Mouse (Mus musculus): ENCODE measurements at regions not wholly inside any gene's neighbourhood (a gene's known extent, or its start where the extent isn't known, plus 50 kb on each side); places are given as distances from the start of the nearest gene placed in this dataset. TPM values are rescaled to one million over a fixed set of nuclear protein-coding genes. Genes with fewer than 3 reads are reported as not detected.
A peak's percentile ranks its signal among the peaks of the same experiment; 100 is the strongest.

GRCm38 (mm10) chr13:69439486-69439885 is 94.1 kb upstream of the Nsun2 start:
- no peaks in the 10 kb centered on the region for H3K4me1 ChIP-seq (ENCODE audit: control insufficient read depth, insufficient read depth, low read length)
- no peaks in the 10 kb centered on the region for H3K9me3 ChIP-seq (ENCODE audit: control insufficient read depth, low read length)
- no peaks in the 10 kb centered on the region for H3K36me3 ChIP-seq (ENCODE audit: control insufficient read depth, insufficient read depth, low read length)
- no peak overlapping the region for H3K27ac ChIP-seq (ENCODE audit: low read depth, low read length)
- no peak overlapping the region for H3K4me2 ChIP-seq (ENCODE audit: low read depth, low read length)
- 95% methylated on average over 9 of the region's 9 CpGs for WGBS
- no peak overlapping the region for H3K4me3 ChIP-seq (ENCODE audit: low read depth, low read length)
- no peaks in the 10 kb centered on the region for H3K27me3 ChIP-seq (ENCODE audit: control insufficient read depth, insufficient read depth, low read length)
- H3K9ac ChIP-seq (replicated peaks; ENCODE audit: low read depth, low read length): no peak overlapping the region
- no peak for ATAC-seq (ENCODE audit: low read depth)

- Histone ChIP-seq H3K4me3 (ENCODE audit: low read depth, low read length) (no peak overlapping the region), H3K27me3 (ENCODE audit: control insufficient read depth, insufficient read depth, low read length) (no peaks in the 10 kb centered on the region), H3K4me2 (ENCODE audit: low read depth, low read length) (no peak overlapping the region), H3K9me3 (ENCODE audit: control insufficient read depth, low read length) (no peaks in the 10 kb centered on the region), H3K9ac (replicated peaks; ENCODE audit: low read depth, low read length) (no peak overlapping the region), H3K36me3 (ENCODE audit: control insufficient read depth, insufficient read depth, low read length) (no peaks in the 10 kb centered on the region), H3K4me1 (ENCODE audit: control insufficient read depth, insufficient read depth, low read length) (no peaks in the 10 kb centered on the region), H3K27ac (ENCODE audit: low read depth, low read length) (no peak overlapping the region)
- WGBS: 35% methylated on average over 1 of the region's 1 CpGs
- peak; percentile 51; the same call in 1 of the 2 replicates for ATAC-seq (ENCODE audit: low read depth)
Observed at GRCm38 (mm10) chr13:69441798-69442197, 91.7 kb upstream of the Nsun2 start.

- H3K4me2 ChIP-seq (ENCODE audit: low read depth, low read length): no peak overlapping the region
- WGBS: 86% methylated on average over 4 of the region's 4 CpGs
- H3K4me3 ChIP-seq (ENCODE audit: low read depth, low read length): no peak overlapping the region
- ATAC-seq (ENCODE audit: low read depth): no peak
- no peaks in the 10 kb centered on the region for H3K9me3 ChIP-seq (ENCODE audit: control insufficient read depth, low read length)
- H3K27me3 ChIP-seq (ENCODE audit: control insufficient read depth, insufficient read depth, low read length): no peaks in the 10 kb centered on the region
- H3K9ac ChIP-seq (replicated peaks; ENCODE audit: low read depth, low read length): no peak overlapping the region
- H3K4me1 ChIP-seq (ENCODE audit: control insufficient read depth, insufficient read depth, low read length): no peaks in the 10 kb centered on the region
- no peaks in the 10 kb centered on the region for H3K36me3 ChIP-seq (ENCODE audit: control insufficient read depth, insufficient read depth, low read length)
- no peak overlapping the region for H3K27ac ChIP-seq (ENCODE audit: low read depth, low read length)
Observed at GRCm38 (mm10) chr13:69445611-69446010, 87.9 kb upstream of the Nsun2 start.

Small RNAs in the stretch of these regions (microRNA-seq; reads per million reads assigned to microRNA genes)
- not detected for gene Gm44375

All from neural tube, embryonic 14.5 days (tissue).